Mouse (Mus musculus) forebrain, embryonic 10.5 days (tissue): ENCODE measurements around the gene Sypl. TPM values are rescaled to one million over a fixed set of nuclear protein-coding genes. Genes with fewer than 3 reads are reported as not detected.

ENCODE experiments used
- DNase-seq: peaks from one replicate; pipeline ENCODE4 v3.0.0-alpha.2; 2017; ENCODE audit warnings: low spot score; ENCODE audit errors: extremely low spot score
- H3K27ac ChIP-seq: fragments of 300-500 bp; sonication (generic); 2 replicates; pipeline ENCODE4 v1.5.1; 2016; ENCODE audit warnings: mild to moderate bottlenecking
- H3K27me3 ChIP-seq: fragments of 300-500 bp; sonication (generic); 2 replicates; pipeline ENCODE4 v1.6.1; 2016; ENCODE audit warnings: mild to moderate bottlenecking; ENCODE audit not compliant: poor library complexity, severe bottlenecking
- H3K36me3 ChIP-seq: fragments of 300-500 bp; sonication (generic); replicated peaks from 2 replicates; pipeline ENCODE4 v1.6.1; 2016; ENCODE audit warnings: mild to moderate bottlenecking, moderate library complexity
- H3K4me1 ChIP-seq: fragments of 300-500 bp; sonication (generic); 2 replicates; pipeline ENCODE4 v1.6.1; 2016
- H3K4me3 ChIP-seq: fragments of 300-500 bp; sonication (generic); 2 replicates; pipeline ENCODE4 v1.5.1; 2016; ENCODE audit warnings: mild to moderate bottlenecking, moderate library complexity
- H3K9me3 ChIP-seq: fragments of 300-500 bp; sonication (generic); 2 replicates; pipeline ENCODE4 v1.6.1; 2016; ENCODE audit warnings: mild to moderate bottlenecking, moderate library complexity
- WGBS: fragments of 180-500 bp; shearing (Covaris S2); methylation state at CpG from one replicate; pipeline ENCODE4 v1.1.7; 2016; 5-methylcytosine and 5-hydroxymethylcytosine counted together
- polyA plus RNA-seq: library from polyadenylated mRNA; unstranded; fragments of >200 nt; fragmentation: Nextera tagmentation; extraction: Ambion mirVana; gene quantifications from 2 replicates; pipeline ENCODE4 v1.2.1, GENCODE M21; 2016

Gene Sypl
- polyA plus RNA-seq, 1 experiment from 2014 or later, result 48.6 TPM

DNA sequence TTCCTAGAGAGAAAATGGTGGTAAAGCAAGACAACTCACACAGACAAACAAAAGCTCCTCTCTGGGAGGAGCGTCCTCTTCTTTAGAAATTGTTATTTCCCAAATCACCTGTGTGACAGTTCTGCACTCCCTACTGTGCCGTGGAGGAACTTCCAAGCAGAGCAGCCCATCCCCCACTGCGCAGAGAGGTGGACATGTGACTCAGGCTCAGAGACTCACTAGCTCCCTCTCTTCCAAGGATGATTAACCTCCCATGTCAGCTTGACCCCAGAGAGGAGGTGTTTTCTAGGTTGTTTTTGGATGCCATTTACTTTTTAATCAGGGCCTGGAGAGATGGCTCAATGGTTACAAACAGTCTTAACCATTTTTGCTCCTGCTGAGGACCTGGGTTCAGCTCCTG is 29.4 kb upstream of the Sypl start:
- Histone ChIP-seq H3K4me3 (no peak overlapping the region), H3K36me3 (no peaks in the 10 kb centered on the region), H3K27ac (no peak overlapping the region), H3K9me3 (no peaks in the 10 kb centered on the region), H3K4me1 (peaks cover 22% of the 10 kb centered on the region), H3K27me3 (no peaks in the 10 kb centered on the region)
- 43% methylated on average over 3 of the region's 3 CpGs for WGBS
- no peak for DNase-seq

DNA sequence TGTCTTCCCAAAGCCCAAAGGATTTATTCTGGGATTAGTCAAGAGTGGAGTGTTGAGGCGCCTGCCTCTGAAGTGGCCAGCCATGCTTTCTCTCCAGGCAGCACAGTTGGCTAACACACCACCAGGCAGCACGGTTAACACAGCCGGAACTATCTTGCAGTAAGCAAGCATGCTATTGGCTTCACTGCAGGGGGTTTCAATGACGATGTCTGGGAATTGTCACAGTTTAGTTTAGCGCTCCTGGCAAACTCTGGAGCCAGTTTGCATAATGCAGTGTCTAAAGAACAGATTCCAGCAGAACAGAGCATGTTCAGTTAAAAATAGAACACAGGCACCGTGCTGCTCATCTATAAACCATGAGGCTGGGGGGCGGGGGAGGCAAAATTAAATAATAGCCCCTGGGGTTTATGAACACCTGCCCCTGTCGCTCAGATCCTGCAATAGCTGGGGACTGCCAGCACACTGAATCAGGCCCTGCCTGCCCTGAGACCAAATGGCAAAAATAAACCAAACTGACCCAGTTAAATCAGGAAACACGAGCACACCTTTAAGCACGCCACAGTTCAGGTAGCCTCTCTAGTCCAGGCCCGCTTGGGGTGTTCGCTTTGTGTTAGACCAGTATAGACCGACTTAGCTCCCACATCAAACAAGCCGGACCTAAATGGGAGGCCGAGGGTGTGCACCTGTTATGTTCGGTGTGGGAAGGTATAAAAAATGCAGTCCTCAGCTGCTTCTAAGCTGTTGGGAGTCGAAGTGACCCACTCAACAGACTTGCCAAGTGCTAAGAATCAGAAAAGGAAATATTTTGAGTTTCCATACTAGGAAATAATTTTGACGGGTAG is 27.1 kb upstream of the Sypl start:
- Histone ChIP-seq H3K4me3 (no peak overlapping the region), H3K36me3 (no peaks in the 10 kb centered on the region), H3K27me3 (no peaks in the 10 kb centered on the region), H3K4me1 (peaks cover 22% of the 10 kb centered on the region), H3K9me3 (no peaks in the 10 kb centered on the region), H3K27ac (peak overlapping the region; percentile 15; the same call in 1 of the 2 replicates)
- DNase-seq, result no peak
- WGBS, result 70% methylated on average over 18 of the region's 18 CpGs

GRCm38 (mm10) chr12:32927231-32927835 is 26.4 kb upstream of the Sypl start:
- peaks cover 22% of the 10 kb centered on the region for H3K4me1 ChIP-seq
- DNase-seq, result no peak
- H3K27ac ChIP-seq, result no peak overlapping the region
- 88% methylated on average over 10 of the region's 10 CpGs for WGBS
- H3K9me3 ChIP-seq, result no peaks in the 10 kb centered on the region
- no peaks in the 10 kb centered on the region for H3K36me3 ChIP-seq
- H3K4me3 ChIP-seq, result no peak overlapping the region
- H3K27me3 ChIP-seq, result no peaks in the 10 kb centered on the region

DNA sequence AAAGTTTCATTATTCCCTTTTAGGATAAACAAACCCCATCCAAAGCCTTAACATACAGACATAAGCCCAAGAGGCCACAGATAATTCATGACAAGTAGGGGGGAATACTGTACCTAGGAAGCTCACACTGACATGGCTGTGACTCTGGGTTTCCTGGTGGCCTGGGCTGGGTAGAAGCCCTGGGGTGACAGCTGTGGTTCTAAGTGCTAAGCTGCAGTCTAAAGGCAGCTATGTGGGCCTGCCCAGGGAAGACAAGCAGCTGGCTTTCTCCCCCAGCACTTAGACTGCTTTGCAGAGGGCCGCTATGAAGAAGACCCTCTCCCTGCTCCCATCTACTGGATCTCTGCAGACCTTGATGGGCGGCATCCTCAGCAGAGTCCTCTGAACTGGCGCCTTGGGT is 25.5 kb upstream of the Sypl start:
- H3K4me3 ChIP-seq, result no peak overlapping the region
- H3K9me3 ChIP-seq, result no peaks in the 10 kb centered on the region
- no peak for DNase-seq
- no peaks in the 10 kb centered on the region for H3K36me3 ChIP-seq
- WGBS, result 50% methylated on average over 3 of the region's 3 CpGs
- no peak overlapping the region for H3K27ac ChIP-seq
- H3K4me1 ChIP-seq, result peaks cover 22% of the 10 kb centered on the region
- no peaks in the 10 kb centered on the region for H3K27me3 ChIP-seq

DNA sequence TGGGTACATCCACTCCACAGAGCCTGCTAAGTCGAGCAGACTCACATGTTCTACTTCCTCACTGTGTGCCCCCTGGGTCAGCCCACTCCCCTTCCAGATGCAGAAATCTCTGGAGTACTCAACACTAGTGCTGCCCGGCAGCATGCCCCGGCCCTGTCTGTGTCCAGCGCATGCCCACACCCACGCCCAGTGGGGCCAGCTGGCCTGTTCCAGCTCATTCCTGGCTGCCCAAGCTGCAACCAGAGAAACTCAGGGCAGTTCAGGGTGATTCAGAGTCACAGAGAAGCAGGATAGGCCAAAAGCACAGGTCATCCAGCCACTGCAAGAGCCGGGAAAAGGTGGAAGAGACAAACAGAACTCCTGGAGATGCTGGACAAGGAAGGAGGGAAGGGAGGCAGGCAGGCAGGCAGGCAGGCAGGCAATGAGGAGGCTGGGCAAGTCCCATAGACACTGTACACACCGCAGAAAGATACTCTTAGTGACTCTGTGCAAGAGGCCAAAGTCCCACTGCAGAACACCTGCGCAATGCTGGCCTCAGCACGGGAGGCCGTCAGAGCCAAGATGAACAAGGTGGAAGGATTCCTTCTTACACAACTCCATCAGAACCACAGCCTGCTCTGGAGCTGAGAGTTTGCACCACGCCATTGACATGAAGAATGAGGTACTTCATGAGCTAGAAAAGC is 23.7 kb upstream of the Sypl start:
- no peak for DNase-seq
- peaks cover 19% of the 10 kb centered on the region for H3K4me1 ChIP-seq
- H3K9me3 ChIP-seq, result no peaks in the 10 kb centered on the region
- H3K36me3 ChIP-seq, result no peaks in the 10 kb centered on the region
- H3K4me3 ChIP-seq, result no peak overlapping the region
- no peak overlapping the region for H3K27ac ChIP-seq
- H3K27me3 ChIP-seq, result no peaks in the 10 kb centered on the region
- 85% methylated on average over 11 of the region's 11 CpGs for WGBS

DNA sequence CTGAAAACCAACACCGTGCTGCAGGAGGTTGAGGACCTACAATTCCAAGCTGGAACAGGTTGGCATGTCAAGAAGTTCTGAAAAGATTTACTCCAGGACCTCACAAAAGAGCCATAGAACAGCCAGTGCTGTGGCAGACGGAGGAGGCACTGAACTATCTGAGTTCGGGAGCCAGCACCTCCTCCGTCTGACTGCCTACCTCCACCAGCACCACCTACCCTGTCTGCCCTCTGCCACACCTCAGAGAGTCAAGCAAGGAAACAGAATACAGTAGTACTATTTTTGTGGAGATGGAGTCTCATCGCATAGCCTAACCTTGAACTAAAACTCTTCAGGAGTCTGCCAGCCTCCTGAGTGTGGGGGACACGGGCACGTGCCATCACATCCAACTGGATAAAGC is 23.1 kb upstream of the Sypl start:
- no peaks in the 10 kb centered on the region for H3K9me3 ChIP-seq
- 88% methylated on average over 7 of the region's 7 CpGs for WGBS
- H3K27ac ChIP-seq, result no peak overlapping the region
- DNase-seq, result no peak
- no peak overlapping the region for H3K4me3 ChIP-seq
- peaks cover 19% of the 10 kb centered on the region for H3K4me1 ChIP-seq
- no peaks in the 10 kb centered on the region for H3K36me3 ChIP-seq
- H3K27me3 ChIP-seq, result no peaks in the 10 kb centered on the region

GRCm38 (mm10) chr12:32936246-32936946 is 17.3 kb upstream of the Sypl start:
- 86% methylated on average over 4 of the region's 4 CpGs for WGBS
- no peaks in the 10 kb centered on the region for H3K27me3 ChIP-seq
- no peaks in the 10 kb centered on the region for H3K9me3 ChIP-seq
- no peaks in the 10 kb centered on the region for H3K4me1 ChIP-seq
- no peak overlapping the region for H3K4me3 ChIP-seq
- DNase-seq, result no peak
- no peaks in the 10 kb centered on the region for H3K36me3 ChIP-seq
- H3K27ac ChIP-seq, result no peak overlapping the region

DNA sequence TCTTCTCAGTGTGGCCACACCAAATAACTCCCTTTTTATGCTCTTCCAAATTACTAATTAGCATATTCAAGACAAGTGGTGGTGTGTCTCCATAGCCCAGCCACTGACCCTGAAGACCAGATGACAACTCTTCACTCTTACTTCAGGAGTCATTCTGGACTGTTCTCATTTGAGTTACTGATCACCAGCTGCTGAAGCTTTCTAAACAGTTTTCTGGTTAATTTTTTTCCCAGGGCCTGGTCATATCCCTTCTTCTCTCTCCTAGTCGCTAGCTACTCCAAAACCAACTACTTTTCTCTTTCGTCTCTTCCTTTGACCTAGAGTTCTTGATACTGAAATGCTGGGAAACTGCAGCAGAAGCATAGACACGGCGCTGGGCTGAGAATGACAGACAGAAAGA is 12.6 kb upstream of the Sypl start:
- H3K36me3 ChIP-seq, result no peaks in the 10 kb centered on the region

DNA sequence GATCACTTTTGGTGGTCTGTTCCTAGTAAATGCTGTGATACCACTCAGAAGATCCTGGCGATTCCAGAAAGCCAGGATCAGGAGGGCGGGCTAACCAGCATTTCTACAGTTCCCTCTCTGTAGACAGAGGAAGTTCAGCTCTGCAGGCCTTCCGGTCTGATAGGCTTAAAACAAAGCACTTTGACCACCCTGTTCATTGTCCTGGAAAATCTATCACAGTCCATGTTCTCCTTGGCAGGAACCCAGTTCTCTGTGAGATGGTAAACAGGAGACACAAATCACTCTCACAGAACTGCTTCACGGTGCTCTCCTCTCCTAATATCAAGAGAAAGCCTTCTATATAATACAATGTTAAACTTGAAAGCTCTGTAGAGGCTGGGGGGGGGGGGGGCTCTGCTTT is 10.3 kb upstream of the Sypl start:
- Histone ChIP-seq H3K27ac (no peak overlapping the region), H3K4me1 (peaks cover 3% of the 10 kb centered on the region; the same call in 1 of the 2 replicates), H3K9me3 (no peaks in the 10 kb centered on the region), H3K36me3 (no peaks in the 10 kb centered on the region), H3K4me3 (no peak overlapping the region), H3K27me3 (no peaks in the 10 kb centered on the region)
- WGBS, result 79% methylated on average over 4 of the region's 4 CpGs
- no peak for DNase-seq

More for the DNA sequence above, 12.6 kb upstream of the Sypl start:
- 89% methylated on average over 4 of the region's 4 CpGs for WGBS
- H3K27me3 ChIP-seq, result no peaks in the 10 kb centered on the region
- no peaks in the 10 kb centered on the region for H3K9me3 ChIP-seq
- H3K4me1 ChIP-seq, result peaks cover 3% of the 10 kb centered on the region; the same call in 1 of the 2 replicates
- H3K27ac ChIP-seq, result no peak overlapping the region
- DNase-seq, result no peak
- no peak overlapping the region for H3K4me3 ChIP-seq

- Histone ChIP-seq H3K4me3 (no peak overlapping the region), H3K36me3 (no peaks in the 10 kb centered on the region), H3K27ac (no peak overlapping the region), H3K9me3 (no peaks in the 10 kb centered on the region), H3K4me1 (peaks cover 3% of the 10 kb centered on the region; the same call in 1 of the 2 replicates), H3K27me3 (no peaks in the 10 kb centered on the region)
- DNase-seq, result no peak
- 74% methylated on average over 3 of the region's 3 CpGs for WGBS
Observed at GRCm38 (mm10) chr12:32943951-32944350, 9.7 kb upstream of the Sypl start.

DNA sequence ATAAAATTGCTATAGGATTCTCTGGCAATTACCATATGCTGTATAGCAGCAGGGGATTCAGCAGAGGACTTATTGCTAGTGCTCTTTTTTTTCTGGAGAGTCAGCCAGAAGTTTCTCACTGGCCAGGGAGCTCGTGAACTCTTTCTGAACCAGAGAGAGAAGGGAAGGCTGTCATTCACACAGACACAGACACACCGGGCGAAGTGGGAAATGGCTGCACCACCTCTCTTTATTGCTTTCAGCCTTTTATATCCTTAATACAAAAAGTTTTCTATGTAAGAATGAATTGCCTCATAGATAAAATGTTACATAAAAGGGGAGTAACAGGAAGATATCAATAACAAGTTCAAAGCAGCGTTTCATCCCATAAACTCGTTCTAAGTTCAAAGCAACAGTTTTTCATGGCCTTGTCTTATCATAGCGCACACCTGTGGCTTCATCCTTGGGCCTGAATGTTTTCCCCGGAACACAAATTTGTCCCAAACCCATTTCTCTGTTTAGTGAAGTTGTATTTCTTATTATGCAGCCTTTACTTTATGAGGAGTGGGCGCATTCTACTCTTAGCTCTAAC is 8.7 kb upstream of the Sypl start:
- Histone ChIP-seq H3K27me3 (no peaks in the 10 kb centered on the region), H3K36me3 (no peaks in the 10 kb centered on the region), H3K4me3 (no peak overlapping the region), H3K9me3 (no peaks in the 10 kb centered on the region), H3K4me1 (peaks cover 4% of the 10 kb centered on the region; the same call in 1 of the 2 replicates), H3K27ac (no peak overlapping the region)
- DNase-seq, result no peak
- WGBS, result 85% methylated on average over 8 of the region's 8 CpGs

- Histone ChIP-seq H3K36me3 (no peaks in the 10 kb centered on the region), H3K4me3 (no peak overlapping the region), H3K9me3 (no peaks in the 10 kb centered on the region), H3K4me1 (peaks cover 11% of the 10 kb centered on the region), H3K27me3 (no peaks in the 10 kb centered on the region), H3K27ac (no peak overlapping the region)
- no peak for DNase-seq
- WGBS, result 80% methylated on average over 4 of the region's 4 CpGs
Observed at GRCm38 (mm10) chr12:32946376-32946775, 7.3 kb upstream of the Sypl start.
